Mouse (Mus musculus) CH12.LX (cell line): Measurements from ENCODE around the gene Mtr.

Source experiments
- CTCF ChIP-seq, 2 experiments: IDR thresholded peaks in 1 of 2; conservative IDR thresholded peaks in 1 of 2; 2 replicates each; pipeline ENCODE4 v1.5.1; 2011 to 2012; ENCODE audit warnings: low read depth in 2 of 2, low read length in 2 of 2, improper control_type of control experiment in 1 of 2, inconsistent platforms in 1 of 2, mild to moderate bottlenecking in 1 of 2, moderate library complexity in 1 of 2
- ELF1 ChIP-seq: IDR thresholded peaks from 2 replicates; pipeline ENCODE4 v1.6.1; 2014; ENCODE audit warnings: low read depth, mild to moderate bottlenecking, inconsistent platforms, low read length, improper control_type of control experiment
- MAFK ChIP-seq: IDR thresholded peaks from 2 replicates; pipeline ENCODE4 v1.6.1; 2011; ENCODE audit warnings: low read length, improper control_type of control experiment; ENCODE audit not compliant: insufficient replicate concordance
- MAZ ChIP-seq: IDR thresholded peaks from 2 replicates; pipeline ENCODE4 v1.6.1; 2012; ENCODE audit warnings: low read depth, mild to moderate bottlenecking, inconsistent platforms, low read length, improper control_type of control experiment, moderate library complexity
- POLR2A ChIP-seq: IDR thresholded peaks from 2 replicates; pipeline ENCODE4 v1.6.1; 2011; ENCODE audit warnings: low read depth, mild to moderate bottlenecking, improper control_type of control experiment, low read length
- TBP ChIP-seq: conservative IDR thresholded peaks from 2 replicates; pipeline ENCODE4 v1.6.1; 2011; ENCODE audit warnings: low read depth, low read length, improper control_type of control experiment

DNA sequence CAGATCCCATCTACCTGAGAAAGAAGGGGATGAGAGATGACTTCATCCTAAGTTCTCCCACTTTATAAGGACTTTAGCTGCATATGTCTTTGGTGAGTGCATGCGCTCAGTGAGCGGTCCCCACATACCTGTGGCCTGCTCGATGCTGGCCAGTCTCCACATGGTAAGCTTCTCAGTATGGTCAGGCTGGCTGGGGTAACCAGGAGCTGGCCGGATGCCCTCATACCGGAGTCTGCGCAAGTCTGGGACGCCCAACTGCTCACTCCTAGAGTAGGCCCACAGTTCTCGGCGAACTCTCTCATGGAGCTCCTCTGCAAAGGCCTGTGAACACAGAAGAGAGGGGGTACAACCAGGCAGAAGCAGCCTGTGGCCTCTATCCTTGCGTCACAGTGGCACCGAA lies 68.7 kb downstream of the Mtr start:
- TF ChIP-seq CTCF (conservative IDR thresholded peaks at IDR 0.05 in 1 of 2, IDR thresholded peaks at IDR 0.05 in 1 of 2; ENCODE audit: low read depth in 2 of 2, low read length in 2 of 2) (no peak), POLR2A (no peak), MAFK (no peak), MAZ (no peak), ELF1 (no peak), TBP (no peak)
